Mouse (Mus musculus) intestine, postnatal 0 days (tissue): ENCODE measurements around the gene Knl1. TPM values are rescaled to one million over a fixed set of nuclear protein-coding genes. Genes with fewer than 3 reads are reported as not detected.

ENCODE experiments used
- ATAC-seq: fragments of 200-750 bp; cut with Nextera tagmentation; 2 replicates; pipeline ENCODE4 v1.8.0; 2017; ENCODE audit warnings: mild to moderate bottlenecking, moderate TSS enrichment, moderate library complexity
- H3K27ac ChIP-seq: fragments of 300-500 bp; sonication (generic); 2 replicates; pipeline ENCODE4 v1.5.1; 2014; ENCODE audit warnings: mild to moderate bottlenecking, low read depth, low read length, moderate library complexity
- H3K27me3 ChIP-seq: fragments of 300-500 bp; sonication (generic); replicated peaks from 2 replicates; pipeline ENCODE4 v1.6.1; 2014; ENCODE audit warnings: low read length, mixed read lengths; ENCODE audit not compliant: control insufficient read depth, insufficient read depth
- H3K36me3 ChIP-seq: fragments of 300-500 bp; sonication (generic); 2 replicates; pipeline ENCODE4 v1.6.1; 2014; ENCODE audit warnings: mild to moderate bottlenecking, moderate library complexity; ENCODE audit not compliant: control insufficient read depth, insufficient read depth
- H3K4me1 ChIP-seq: fragments of 300-500 bp; sonication (generic); replicated peaks from 2 replicates; pipeline ENCODE4 v1.6.1; 2014; ENCODE audit warnings: antibody characterized with exemption, low read length, mixed read lengths; ENCODE audit not compliant: control insufficient read depth, insufficient read depth
- H3K4me2 ChIP-seq: fragments of 300-500 bp; sonication (generic); replicated peaks from 2 replicates; pipeline ENCODE4 v1.6.1; 2014; ENCODE audit warnings: low read depth, mild to moderate bottlenecking, moderate library complexity
- H3K4me3 ChIP-seq: fragments of 300-500 bp; sonication (generic); 2 replicates; pipeline ENCODE4 v1.5.1; 2014; ENCODE audit warnings: low read depth, low read length
- H3K9ac ChIP-seq: fragments of 300-500 bp; sonication (generic); 2 replicates; pipeline ENCODE4 v1.6.1; 2014; ENCODE audit warnings: mild to moderate bottlenecking, low read depth, low read length
- H3K9me3 ChIP-seq: fragments of 300-500 bp; sonication (generic); 2 replicates; pipeline ENCODE4 v1.6.1; 2016; ENCODE audit warnings: mixed run types; ENCODE audit not compliant: control insufficient read depth
- CTCF ChIP-seq: sonication (generic); IDR thresholded peaks from 2 replicates; pipeline ENCODE4 v1.5.1; 2016; ENCODE audit warnings: low read depth, mild to moderate bottlenecking, control low read depth, antibody characterized with exemption, moderate library complexity
- WGBS: fragments of 180-500 bp; shearing (Covaris S2); extraction: QIAGEN DNeasy Blood & Tissue Kit; methylation state at CpG from one replicate; pipeline ENCODE4 v1.1.7; 2014; 5-methylcytosine and 5-hydroxymethylcytosine counted together
- polyA plus RNA-seq: library from polyadenylated mRNA; unstranded; fragments of >200 nt; fragmentation: Nextera tagmentation; extraction: Ambion mirVana; gene quantifications from 2 replicates; pipeline ENCODE4 v1.2.1, GENCODE M21; 2015

Gene Knl1
- polyA plus RNA-seq, 1 experiment from 2014 or later: 15.2 TPM

- H3K4me3 ChIP-seq: no peak overlapping the region
- H3K36me3 ChIP-seq: peaks cover 35% of the 10 kb centered on the region
- H3K9ac ChIP-seq: no peak overlapping the region
- no peak overlapping the region for H3K4me2 ChIP-seq
- H3K9me3 ChIP-seq: no peaks in the 10 kb centered on the region
- no peaks in the 10 kb centered on the region for H3K27me3 ChIP-seq
- 77% methylated on average over 4 of the region's 4 CpGs for WGBS
- no peak for ATAC-seq
- H3K27ac ChIP-seq: no peak overlapping the region
- H3K4me1 ChIP-seq: no peaks in the 10 kb centered on the region
- no peak for TF ChIP-seq CTCF
Observed at GRCm38 (mm10) chr2:119019538-119019937, 27.4 kb upstream of the Knl1 start.

DNA sequence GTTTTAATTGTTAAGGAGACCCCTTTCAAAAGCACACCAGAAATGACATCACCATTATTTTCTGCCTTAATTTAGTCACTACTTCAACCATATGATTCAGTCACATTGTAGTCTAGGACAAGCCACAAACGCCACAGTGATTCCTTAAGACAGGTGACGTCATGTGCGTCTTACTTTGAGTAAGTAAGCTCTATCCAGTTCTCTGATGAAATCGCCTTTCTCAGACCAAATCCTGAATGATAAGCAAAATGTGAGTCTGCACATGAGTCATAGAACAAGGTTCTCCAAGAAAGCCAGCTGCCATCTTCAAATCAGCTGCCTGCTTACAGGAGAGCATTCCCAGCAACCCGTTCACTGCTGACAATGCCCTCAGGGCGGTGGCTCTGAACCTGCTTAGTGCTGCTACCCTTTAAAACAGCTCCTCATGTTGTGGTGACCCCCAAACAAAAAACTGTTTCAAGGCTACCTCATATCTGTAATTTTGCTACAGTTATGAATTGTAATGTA lies 23.7 kb upstream of the Knl1 start:
- Histone ChIP-seq H3K4me2 (no peak overlapping the region), H3K36me3 (peaks cover 42% of the 10 kb centered on the region), H3K4me1 (0 out of 2 replicates have a peak, but pooled peaks cover 3% of the 10 kb centered on the region), H3K9ac (no peak overlapping the region), H3K27ac (no peak overlapping the region), H3K9me3 (no peaks in the 10 kb centered on the region), H3K27me3 (no peaks in the 10 kb centered on the region), H3K4me3 (no peak overlapping the region)
- TF ChIP-seq CTCF: no peak
- WGBS: 74% methylated on average over 6 of the region's 6 CpGs
- peak; percentile 51 for ATAC-seq

- H3K4me3 ChIP-seq: no peak overlapping the region
- H3K4me2 ChIP-seq: no peak overlapping the region
- H3K9me3 ChIP-seq: no peaks in the 10 kb centered on the region
- ATAC-seq: no peak
- TF ChIP-seq CTCF: peak; percentile 67
- no peak overlapping the region for H3K27ac ChIP-seq
- H3K9ac ChIP-seq: no peak overlapping the region
- peaks cover 32% of the 10 kb centered on the region for H3K36me3 ChIP-seq
- 67% methylated on average over 9 of the region's 9 CpGs for WGBS
- H3K4me1 ChIP-seq: 0 out of 2 replicates have a peak, but pooled peaks cover 3% of the 10 kb centered on the region
- H3K27me3 ChIP-seq: no peaks in the 10 kb centered on the region
Observed at GRCm38 (mm10) chr2:119024536-119025238, 22.2 kb upstream of the Knl1 start.

DNA sequence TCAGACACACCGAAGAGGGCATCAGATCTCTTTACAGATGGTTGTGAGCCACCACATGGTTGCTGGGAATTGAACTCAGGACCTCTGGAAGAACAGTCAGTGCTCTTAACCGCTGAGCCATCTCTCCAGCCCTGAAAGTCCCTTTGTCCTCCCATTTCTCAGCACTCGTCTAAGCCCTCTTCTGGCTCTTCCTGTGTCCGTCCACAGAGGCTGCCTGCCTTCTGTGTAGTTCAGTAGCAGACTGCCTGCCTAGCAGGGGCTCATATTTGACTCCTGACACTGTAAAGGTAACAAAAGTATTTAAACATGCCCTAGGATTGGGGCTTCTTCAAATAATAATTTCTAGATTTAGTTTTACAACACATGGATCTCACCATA lies 21.7 kb upstream of the Knl1 start:
- no peak overlapping the region for H3K9ac ChIP-seq
- 80% methylated on average over 4 of the region's 4 CpGs for WGBS
- no peak overlapping the region for H3K4me3 ChIP-seq
- H3K36me3 ChIP-seq: peaks cover 32% of the 10 kb centered on the region
- no peak overlapping the region for H3K4me2 ChIP-seq
- no peaks in the 10 kb centered on the region for H3K9me3 ChIP-seq
- no peak for ATAC-seq
- H3K27ac ChIP-seq: no peak overlapping the region
- no peak for TF ChIP-seq CTCF
- H3K4me1 ChIP-seq: 0 out of 2 replicates have a peak, but pooled peaks cover 3% of the 10 kb centered on the region
- H3K27me3 ChIP-seq: no peaks in the 10 kb centered on the region

DNA sequence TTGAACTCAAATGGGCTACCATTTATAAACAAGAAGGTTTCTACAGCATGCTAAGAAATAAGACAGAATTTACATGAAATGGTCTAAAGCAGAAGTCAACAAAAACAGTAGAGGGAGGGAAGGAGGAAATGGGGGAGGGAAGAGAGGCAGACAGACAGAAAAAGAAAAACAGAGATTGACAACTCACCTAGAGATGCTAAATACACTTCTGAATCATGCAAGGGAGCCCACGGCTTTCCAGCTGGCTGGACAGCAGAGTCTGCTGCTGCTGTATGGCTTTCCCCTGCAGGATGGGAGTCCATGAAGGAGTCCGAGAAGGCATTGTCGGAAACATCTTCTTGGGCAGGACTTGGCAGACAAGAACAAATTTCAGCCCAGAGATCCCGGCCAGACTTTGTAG lies 20.0 kb upstream of the Knl1 start:
- Histone ChIP-seq H3K9ac (no peak overlapping the region), H3K4me3 (no peak overlapping the region), H3K4me2 (no peak overlapping the region), H3K4me1 (0 out of 2 replicates have a peak, but pooled peaks cover 3% of the 10 kb centered on the region), H3K27ac (no peak overlapping the region), H3K36me3 (peaks cover 20% of the 10 kb centered on the region), H3K9me3 (no peaks in the 10 kb centered on the region), H3K27me3 (no peaks in the 10 kb centered on the region)
- no peak for TF ChIP-seq CTCF
- 93% methylated on average over 4 of the region's 4 CpGs for WGBS
- ATAC-seq: no peak

GRCm38 (mm10) chr2:119028941-119029551 lies 17.9 kb upstream of the Knl1 start, which contains the start of gene Ccdc32:
TSS of gene Ccdc32 (minus strand) at chr2:119029393.
- WGBS: under 1% methylated on average over 28 of the region's 28 CpGs
- Histone ChIP-seq H3K4me2 (peak within 1 kb of the TSS; percentile 81), H3K27me3 (no peaks in the 10 kb centered on the region), H3K36me3 (peaks cover 13% of the 10 kb centered on the region; the same call in 1 of the 2 replicates), H3K9me3 (no peaks in the 10 kb centered on the region), H3K27ac (peak within 1 kb of the TSS; percentile 90), H3K4me3 (peak within 1 kb of the TSS; percentile 78), H3K4me1 (0 out of 2 replicates have a peak, but pooled peaks cover 3% of the 10 kb centered on the region), H3K9ac (peak within 1 kb of the TSS; percentile 87)
- ATAC-seq: peak; percentile 95
- no peak for TF ChIP-seq CTCF
